Mouse (Mus musculus): ENCODE measurements around the gene Ryk. TPM values are rescaled to one million over a fixed set of nuclear protein-coding genes. Genes with fewer than 3 reads are reported as not detected.
A peak's percentile ranks its signal among the peaks of the same experiment; 100 is the strongest.

Gene Ryk
- polyA plus RNA-seq, 1 experiment from 2014 or later, result 16.2 TPM

DNA sequence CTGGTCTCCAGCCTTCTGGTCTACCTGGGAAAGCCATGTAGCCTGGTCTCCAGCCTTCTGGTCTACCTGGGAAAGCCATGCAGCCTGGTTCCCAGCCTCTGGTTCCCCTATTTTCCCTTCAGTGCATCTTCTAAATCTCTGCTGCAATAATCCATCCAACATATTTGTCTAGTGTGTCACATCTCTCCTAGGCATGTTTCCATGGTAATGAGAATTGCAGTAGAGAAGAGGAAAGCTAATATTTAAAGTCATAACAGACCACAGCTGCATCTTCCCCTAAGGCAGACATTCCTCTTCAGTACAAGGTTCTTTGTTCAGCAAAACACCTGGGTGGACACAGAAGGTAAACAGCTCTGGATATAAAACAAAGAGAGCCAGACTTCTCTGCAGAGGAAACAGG lies 16.5 kb upstream of the Ryk start:
- Histone ChIP-seq H3K27ac (ENCODE audit: low read depth, low read length) (no peak overlapping the region), H3K4me1 (replicated peaks; ENCODE audit: control insufficient read depth, insufficient read depth, low read length) (no peaks in the 10 kb centered on the region), H3K4me3 (ENCODE audit: low read depth, low read length) (no peak overlapping the region), H3K9me3 (ENCODE audit: control insufficient read depth, low read length) (no peaks in the 10 kb centered on the region), H3K27me3 (replicated peaks; ENCODE audit: control insufficient read depth, insufficient read depth, low read length) (no peaks in the 10 kb centered on the region), H3K9ac (ENCODE audit: low read depth, low read length) (no peak overlapping the region), H3K4me2 (no peak overlapping the region), H3K36me3 (ENCODE audit: control insufficient read depth, insufficient read depth, low read length) (no peaks in the 10 kb centered on the region)
- ATAC-seq (replicated peaks; ENCODE audit: low FRiP score) (no peak), DNase-seq (ENCODE audit: low spot score) (no peak)

DNA sequence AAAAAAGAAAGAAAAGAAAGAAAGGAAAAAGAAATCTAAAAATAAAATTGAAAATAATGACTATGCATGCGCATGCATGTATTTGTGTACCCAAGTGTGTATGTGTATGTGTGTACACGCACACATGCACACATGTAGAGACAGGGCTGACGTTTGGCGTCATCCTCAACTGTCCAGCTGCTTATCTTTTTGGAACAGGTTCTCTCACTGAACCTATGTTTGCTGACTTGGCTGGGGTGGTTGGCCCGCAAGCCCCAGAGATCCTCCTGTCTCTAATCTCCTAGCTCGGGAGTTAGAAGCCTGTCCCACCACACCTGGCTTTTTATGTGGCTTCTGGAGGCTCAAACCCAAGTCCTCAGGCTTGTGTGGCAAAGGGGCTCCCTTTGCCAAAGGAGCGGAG lies 6.1 kb upstream of the Ryk start:
- H3K27ac ChIP-seq (ENCODE audit: low read depth, low read length), result peak overlapping the region; percentile 32; the same call in 1 of the 2 replicates
- DNase-seq (ENCODE audit: low spot score) (no peak), ATAC-seq (replicated peaks; ENCODE audit: low FRiP score) (peak; percentile 91)
- H3K27me3 ChIP-seq (replicated peaks; ENCODE audit: control insufficient read depth, insufficient read depth, low read length), result no peaks in the 10 kb centered on the region
- peaks cover 6% of the 10 kb centered on the region; the same call in 1 of the 2 replicates for H3K4me1 ChIP-seq (replicated peaks; ENCODE audit: control insufficient read depth, insufficient read depth, low read length)
- H3K4me2 ChIP-seq, result no peak overlapping the region
- no peak overlapping the region for H3K9ac ChIP-seq (ENCODE audit: low read depth, low read length)
- H3K9me3 ChIP-seq (ENCODE audit: control insufficient read depth, low read length), result no peaks in the 10 kb centered on the region
- WGBS, result 59% methylated on average over 7 of the region's 7 CpGs
- no peaks in the 10 kb centered on the region for H3K36me3 ChIP-seq (ENCODE audit: control insufficient read depth, insufficient read depth, low read length)
- no peak overlapping the region for H3K4me3 ChIP-seq (ENCODE audit: low read depth, low read length)

DNA sequence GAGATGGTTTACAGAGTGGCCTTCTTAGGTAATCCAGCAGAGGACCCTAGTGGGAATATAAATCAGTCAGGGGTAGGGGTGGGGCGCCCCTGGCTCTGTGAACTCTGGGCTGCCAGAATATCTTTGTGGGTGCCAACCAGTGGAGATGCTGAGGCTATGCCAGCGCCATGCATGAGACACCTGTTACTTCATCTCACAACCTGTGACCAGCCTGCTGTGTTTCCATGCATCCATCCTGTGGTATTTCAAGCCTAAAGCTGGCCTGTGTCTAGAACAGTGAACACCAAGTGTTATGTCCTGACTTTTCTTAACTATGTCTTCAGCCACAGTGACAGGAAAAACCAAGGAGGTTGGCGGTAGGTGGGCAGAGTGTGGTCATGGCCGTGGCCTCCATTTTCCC lies 3.2 kb upstream of the Ryk start:
- DNase-seq (ENCODE audit: low spot score) (no peak), ATAC-seq (replicated peaks; ENCODE audit: low FRiP score) (no peak)
- Histone ChIP-seq H3K9me3 (ENCODE audit: control insufficient read depth, low read length) (no peaks in the 10 kb centered on the region), H3K27ac (ENCODE audit: low read depth, low read length) (no peak overlapping the region), H3K4me2 (no peak overlapping the region), H3K27me3 (replicated peaks; ENCODE audit: control insufficient read depth, insufficient read depth, low read length) (no peaks in the 10 kb centered on the region), H3K9ac (ENCODE audit: low read depth, low read length) (no peak overlapping the region), H3K4me1 (replicated peaks; ENCODE audit: control insufficient read depth, insufficient read depth, low read length) (peaks cover 14% of the 10 kb centered on the region), H3K4me3 (ENCODE audit: low read depth, low read length) (no peak overlapping the region), H3K36me3 (ENCODE audit: control insufficient read depth, insufficient read depth, low read length) (no peaks in the 10 kb centered on the region)
- 84% methylated on average over 4 of the region's 4 CpGs for WGBS

DNA sequence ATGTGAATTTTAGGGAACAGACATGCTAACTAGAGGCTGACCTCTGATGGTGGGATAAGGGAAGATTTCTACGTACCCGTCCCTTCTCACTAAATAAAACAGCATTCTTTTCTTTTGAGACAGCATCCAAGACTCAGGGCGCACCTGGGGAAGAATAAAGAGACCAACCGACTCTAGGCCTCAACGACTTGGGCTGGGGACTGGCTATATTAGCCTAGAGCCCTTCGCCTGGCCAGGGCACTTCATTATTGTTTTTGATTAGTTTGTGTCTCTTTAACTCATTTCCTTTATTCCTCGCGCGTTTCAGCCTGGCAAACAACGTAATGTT lies 339 bp upstream of the Ryk start:
- Histone ChIP-seq H3K9me3 (ENCODE audit: control insufficient read depth, low read length) (no peaks in the 10 kb centered on the region), H3K27me3 (replicated peaks; ENCODE audit: control insufficient read depth, insufficient read depth, low read length) (no peaks in the 10 kb centered on the region), H3K4me2 (peak overlapping the region; percentile 83), H3K4me3 (ENCODE audit: low read depth, low read length) (peak overlapping the region; percentile 97), H3K4me1 (replicated peaks; ENCODE audit: control insufficient read depth, insufficient read depth, low read length) (peaks cover 26% of the 10 kb centered on the region), H3K9ac (ENCODE audit: low read depth, low read length) (peak overlapping the region; percentile 93), H3K36me3 (ENCODE audit: control insufficient read depth, insufficient read depth, low read length) (no peaks in the 10 kb centered on the region), H3K27ac (ENCODE audit: low read depth, low read length) (peak overlapping the region; percentile 83; the same call in 1 of the 2 replicates)
- peak; percentile 44; the same call in 1 of the 2 replicates for ATAC-seq (replicated peaks; ENCODE audit: low FRiP score)
- DNase-seq (ENCODE audit: low spot score), result no peak
- 23% methylated on average over 10 of the region's 10 CpGs for WGBS

DNA sequence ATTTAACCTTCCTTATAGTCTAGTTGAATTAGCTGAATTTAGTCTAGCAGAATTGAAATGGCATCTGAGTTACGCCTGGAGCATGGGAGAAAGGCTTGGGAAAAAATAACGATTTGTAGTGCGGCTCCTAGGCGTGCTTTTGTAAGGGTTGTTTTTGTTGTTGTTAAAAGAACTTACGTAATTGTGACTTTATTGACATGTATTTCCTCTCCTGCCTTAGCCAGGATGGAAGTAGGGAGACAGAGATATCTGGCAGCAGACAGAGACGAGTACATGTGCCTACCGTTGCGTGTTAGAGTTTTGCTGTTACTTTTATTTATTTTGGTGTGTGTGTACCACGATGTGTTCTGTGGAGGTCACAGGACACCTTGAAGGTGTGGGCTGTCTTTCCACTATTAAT lies 1.6 kb downstream of the Ryk start:
- Histone ChIP-seq H3K4me2 (peak overlapping the region; percentile 83), H3K27ac (ENCODE audit: low read depth, low read length) (no peak overlapping the region), H3K9me3 (ENCODE audit: control insufficient read depth, low read length) (no peaks in the 10 kb centered on the region), H3K9ac (ENCODE audit: low read depth, low read length) (peak overlapping the region; percentile 93), H3K4me1 (replicated peaks; ENCODE audit: control insufficient read depth, insufficient read depth, low read length) (peaks cover 44% of the 10 kb centered on the region), H3K27me3 (replicated peaks; ENCODE audit: control insufficient read depth, insufficient read depth, low read length) (no peaks in the 10 kb centered on the region), H3K36me3 (ENCODE audit: control insufficient read depth, insufficient read depth, low read length) (no peaks in the 10 kb centered on the region), H3K4me3 (ENCODE audit: low read depth, low read length) (peak overlapping the region; percentile 97)
- no peak for ATAC-seq (replicated peaks; ENCODE audit: low FRiP score)
- WGBS, result 55% methylated on average over 9 of the region's 9 CpGs
- DNase-seq (ENCODE audit: low spot score), result no peak

DNA sequence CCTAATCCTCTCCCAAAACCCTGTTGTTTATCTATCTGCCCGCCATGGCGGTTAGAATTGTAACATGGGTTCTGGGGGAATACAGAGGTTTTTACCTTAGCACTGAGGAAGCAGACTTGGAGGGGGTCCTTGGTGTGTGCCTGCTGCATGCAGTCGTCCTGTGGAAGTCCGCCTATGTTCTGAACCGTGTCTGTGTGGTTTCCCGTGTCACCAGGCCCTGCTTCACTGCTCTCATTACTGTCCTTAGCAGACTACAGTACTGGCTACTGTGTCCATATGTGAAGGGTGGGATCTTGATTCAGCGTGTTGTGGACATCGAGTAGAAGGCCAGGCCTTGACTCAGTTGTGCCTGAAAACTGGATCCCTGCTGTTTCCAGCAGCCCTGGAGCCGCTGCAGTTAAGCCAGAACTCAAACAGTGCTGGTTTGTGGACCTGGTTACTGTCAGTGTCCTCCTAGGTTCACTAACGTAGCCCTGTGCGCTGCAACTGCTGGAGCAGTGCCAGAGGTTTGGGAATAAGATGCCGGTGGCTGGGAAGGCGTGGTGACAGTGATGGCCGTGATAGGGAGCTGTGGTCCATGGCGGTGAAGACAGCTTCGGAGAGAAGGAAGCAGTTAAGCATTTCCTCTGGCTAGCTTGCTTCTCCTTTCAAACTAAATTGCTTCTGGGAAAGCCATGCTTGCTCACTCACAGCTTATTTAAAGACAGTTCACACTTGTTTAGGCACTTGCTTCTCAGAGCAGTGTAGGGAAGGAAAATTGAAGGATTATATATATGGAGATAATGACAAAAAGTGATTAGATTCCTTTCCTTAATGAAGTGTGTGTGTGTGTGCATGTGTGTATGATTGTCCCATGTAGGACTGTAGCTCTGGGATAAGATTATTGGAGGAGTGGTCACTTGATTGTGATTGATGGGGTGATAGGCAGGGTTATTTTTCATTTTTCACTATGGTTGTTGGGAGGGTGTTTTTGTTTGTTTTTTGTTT lies 6.4 kb downstream of the Ryk start:
- DNase-seq (ENCODE audit: low spot score), result no peak
- no peaks in the 10 kb centered on the region for H3K36me3 ChIP-seq (ENCODE audit: control insufficient read depth, insufficient read depth, low read length)
- no peak overlapping the region for H3K4me3 ChIP-seq (ENCODE audit: low read depth, low read length)
- peak overlapping the region; percentile 47 for H3K4me2 ChIP-seq
- ATAC-seq (replicated peaks; ENCODE audit: low FRiP score), result peak; percentile 26
- H3K9ac ChIP-seq (ENCODE audit: low read depth, low read length), result peak overlapping the region; percentile 31; the same call in 1 of the 2 replicates
- H3K27me3 ChIP-seq (replicated peaks; ENCODE audit: control insufficient read depth, insufficient read depth, low read length), result no peaks in the 10 kb centered on the region
- H3K9me3 ChIP-seq (ENCODE audit: control insufficient read depth, low read length), result no peaks in the 10 kb centered on the region
- 0 out of 2 replicates have a peak overlapping the region, but pooled peaks have one; percentile 3 for H3K27ac ChIP-seq (ENCODE audit: low read depth, low read length)
- peaks cover 69% of the 10 kb centered on the region for H3K4me1 ChIP-seq (replicated peaks; ENCODE audit: control insufficient read depth, insufficient read depth, low read length)
- 16% methylated on average over 16 of the region's 16 CpGs for WGBS

DNA sequence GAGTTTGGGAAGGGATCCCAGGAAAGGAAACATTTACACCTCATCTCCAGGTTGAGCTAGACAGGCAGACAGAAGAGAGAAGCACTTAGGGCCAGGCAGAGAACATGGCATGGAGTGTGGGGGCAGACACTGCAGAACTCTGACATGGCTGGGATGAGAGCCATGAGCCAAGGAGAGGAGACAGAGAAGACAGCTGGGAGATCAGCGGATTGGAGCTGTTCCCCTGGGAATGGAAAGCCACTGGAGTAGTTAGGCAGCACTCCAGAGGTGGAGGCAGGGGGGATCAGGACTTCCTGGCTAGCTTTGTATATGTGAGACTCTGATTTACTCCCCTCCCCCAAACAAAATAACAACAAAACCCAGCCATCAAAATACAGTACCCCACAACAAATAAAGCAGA lies 7.1 kb downstream of the Ryk start:
- ATAC-seq (replicated peaks; ENCODE audit: low FRiP score) (no peak), DNase-seq (ENCODE audit: low spot score) (no peak)
- 73% methylated on average over 1 of the region's 1 CpGs for WGBS
- Histone ChIP-seq H3K4me1 (replicated peaks; ENCODE audit: control insufficient read depth, insufficient read depth, low read length) (peaks cover 70% of the 10 kb centered on the region), H3K27ac (ENCODE audit: low read depth, low read length) (no peak overlapping the region), H3K4me3 (ENCODE audit: low read depth, low read length) (no peak overlapping the region), H3K9ac (ENCODE audit: low read depth, low read length) (no peak overlapping the region), H3K27me3 (replicated peaks; ENCODE audit: control insufficient read depth, insufficient read depth, low read length) (no peaks in the 10 kb centered on the region), H3K4me2 (no peak overlapping the region), H3K9me3 (ENCODE audit: control insufficient read depth, low read length) (no peaks in the 10 kb centered on the region), H3K36me3 (ENCODE audit: control insufficient read depth, insufficient read depth, low read length) (no peaks in the 10 kb centered on the region)

DNA sequence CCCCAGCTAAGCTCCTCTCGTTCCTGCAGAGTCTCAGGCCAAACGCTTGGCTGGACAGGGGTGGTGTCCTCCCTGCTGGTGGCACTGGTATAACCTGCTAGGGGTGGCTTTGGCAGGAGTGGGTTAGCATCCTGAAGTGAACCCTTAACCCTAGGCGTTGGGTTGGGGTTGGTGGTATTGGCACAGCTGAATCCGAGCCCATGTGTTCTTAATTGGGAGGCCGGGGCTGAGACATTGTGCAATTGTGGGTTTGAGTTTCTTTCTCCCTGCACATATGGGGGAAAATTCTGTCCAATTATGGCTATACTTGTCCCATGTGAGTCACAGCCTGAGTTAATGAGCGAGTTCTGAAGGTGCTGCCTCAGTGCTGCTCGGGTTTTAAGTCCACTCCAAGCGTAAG lies 7.8 kb downstream of the Ryk start:
- no peaks in the 10 kb centered on the region for H3K27me3 ChIP-seq (replicated peaks; ENCODE audit: control insufficient read depth, insufficient read depth, low read length)
- 65% methylated on average over 8 of the region's 8 CpGs for WGBS
- peaks cover 69% of the 10 kb centered on the region for H3K4me1 ChIP-seq (replicated peaks; ENCODE audit: control insufficient read depth, insufficient read depth, low read length)
- H3K9me3 ChIP-seq (ENCODE audit: control insufficient read depth, low read length), result no peaks in the 10 kb centered on the region
- H3K4me2 ChIP-seq, result no peak overlapping the region
- no peak overlapping the region for H3K9ac ChIP-seq (ENCODE audit: low read depth, low read length)
- ATAC-seq (replicated peaks; ENCODE audit: low FRiP score) (no peak), DNase-seq (ENCODE audit: low spot score) (no peak)
- no peaks in the 10 kb centered on the region for H3K36me3 ChIP-seq (ENCODE audit: control insufficient read depth, insufficient read depth, low read length)
- no peak overlapping the region for H3K27ac ChIP-seq (ENCODE audit: low read depth, low read length)
- no peak overlapping the region for H3K4me3 ChIP-seq (ENCODE audit: low read depth, low read length)

DNA sequence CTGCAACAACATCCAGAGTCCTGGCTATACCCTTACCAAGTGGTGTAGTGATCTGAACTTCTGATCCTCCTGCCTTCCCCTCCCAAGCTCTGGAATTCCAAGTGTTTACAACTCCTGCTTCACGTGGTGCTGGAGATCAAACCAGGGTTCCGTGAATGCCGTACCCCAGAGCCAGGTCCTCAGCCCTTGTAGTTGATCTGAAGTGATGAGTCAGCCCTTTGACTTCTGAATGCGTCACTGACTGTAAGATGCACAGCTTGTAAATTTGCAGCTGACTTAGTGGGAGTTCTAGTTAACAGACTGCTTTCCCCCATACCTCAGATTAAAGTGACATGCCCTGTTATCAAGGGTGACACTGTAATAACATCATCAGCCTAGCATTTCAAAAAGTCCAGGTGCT lies 8.9 kb downstream of the Ryk start:
- no peak for DNase-seq (ENCODE audit: low spot score)
- Histone ChIP-seq H3K9ac (ENCODE audit: low read depth, low read length) (no peak overlapping the region), H3K27me3 (replicated peaks; ENCODE audit: control insufficient read depth, insufficient read depth, low read length) (no peaks in the 10 kb centered on the region), H3K9me3 (ENCODE audit: control insufficient read depth, low read length) (no peaks in the 10 kb centered on the region), H3K4me2 (no peak overlapping the region), H3K4me1 (replicated peaks; ENCODE audit: control insufficient read depth, insufficient read depth, low read length) (peaks cover 75% of the 10 kb centered on the region), H3K4me3 (ENCODE audit: low read depth, low read length) (no peak overlapping the region), H3K36me3 (ENCODE audit: control insufficient read depth, insufficient read depth, low read length) (no peaks in the 10 kb centered on the region), H3K27ac (ENCODE audit: low read depth, low read length) (no peak overlapping the region)
- 36% methylated on average over 4 of the region's 4 CpGs for WGBS
- no peak for ATAC-seq (replicated peaks; ENCODE audit: low FRiP score)
